Mouse (Mus musculus) heart, embryonic 13.5 days (tissue): ENCODE measurements around the gene Mgat2. TPM values are rescaled to one million over a fixed set of nuclear protein-coding genes. Genes with fewer than 3 reads are reported as not detected.
A peak's percentile ranks its signal among the peaks of the same experiment; 100 is the strongest.

Source experiments
- ATAC-seq: fragments of 200-750 bp; cut with Nextera tagmentation; 2 replicates; pipeline ENCODE4 v1.8.0; 2017; ENCODE audit warnings: moderate TSS enrichment; ENCODE audit not compliant: insufficient number of reproducible peaks, low FRiP score, low TSS enrichment; ENCODE audit errors: extremely low read depth
- H3K27ac ChIP-seq: fragments of 300-500 bp; sonication (generic); replicated peaks from 2 replicates; pipeline ENCODE4 v1.5.1; 2015; ENCODE audit warnings: moderate library complexity, mild to moderate bottlenecking, inconsistent platforms
- H3K27me3 ChIP-seq: fragments of 300-500 bp; sonication (generic); replicated peaks from 2 replicates; pipeline ENCODE4 v1.6.1; 2015; ENCODE audit warnings: mild to moderate bottlenecking, inconsistent platforms
- H3K36me3 ChIP-seq: fragments of 300-500 bp; sonication (generic); 2 replicates; pipeline ENCODE4 v1.6.1; 2015; ENCODE audit warnings: mild to moderate bottlenecking, inconsistent platforms
- H3K4me1 ChIP-seq: fragments of 300-500 bp; sonication (generic); 2 replicates; pipeline ENCODE4 v1.6.1; 2015; ENCODE audit warnings: inconsistent platforms
- H3K4me2 ChIP-seq: fragments of 300-500 bp; sonication (generic); 2 replicates; pipeline ENCODE4 v1.6.1; 2015; ENCODE audit warnings: inconsistent platforms, mild to moderate bottlenecking, moderate library complexity
- H3K4me3 ChIP-seq: fragments of 300-500 bp; sonication (generic); 2 replicates; pipeline ENCODE4 v1.5.1; 2015; ENCODE audit warnings: moderate library complexity, mild to moderate bottlenecking, inconsistent platforms
- H3K9ac ChIP-seq: fragments of 300-500 bp; sonication (generic); 2 replicates; pipeline ENCODE4 v1.6.1; 2015; ENCODE audit warnings: inconsistent platforms, mild to moderate bottlenecking, moderate library complexity
- H3K9me3 ChIP-seq: fragments of 300-500 bp; sonication (generic); 2 replicates; pipeline ENCODE4 v1.6.1; 2016; ENCODE audit warnings: inconsistent platforms
- WGBS: fragments of 180-500 bp; shearing (Covaris S2); methylation state at CpG from one replicate; pipeline ENCODE4 v1.1.7; 2015; ENCODE audit warnings: mixed read lengths; 5-methylcytosine and 5-hydroxymethylcytosine counted together
- polyA plus RNA-seq: library from polyadenylated mRNA; unstranded; fragments of >200 nt; fragmentation: Nextera tagmentation; extraction: Ambion mirVana; gene quantifications from 2 replicates; pipeline ENCODE4 v1.2.1, GENCODE M21; 2015

Gene Mgat2
- polyA plus RNA-seq, 1 experiment from 2014 or later = 36.5 TPM

GRCm38 (mm10) chr12:69198164-69198535 lies 14.2 kb downstream of the Mgat2 start, which contains the start of gene Dnaaf2:
Dnaaf2 (minus strand) TSS chr12:69198429.
- Histone ChIP-seq H3K9me3 (no peaks in the 10 kb centered on the region), H3K9ac (peak within 1 kb of the TSS; percentile 87), H3K4me3 (peak within 1 kb of the TSS; percentile 97), H3K4me2 (peak within 1 kb of the TSS; percentile 97), H3K36me3 (peaks cover 43% of the 10 kb centered on the region), H3K27ac (peak within 1 kb of the TSS; percentile 91), H3K27me3 (no peaks in the 10 kb centered on the region), H3K4me1 (peaks cover 28% of the 10 kb centered on the region)
- WGBS = under 1% methylated on average over 18 of the region's 18 CpGs
- 0 out of 2 replicates have a peak, but pooled peaks have one; percentile 10 for ATAC-seq

GRCm38 (mm10) chr12:69198985-69199384 lies 15.0 kb downstream of the Mgat2 start:
- H3K36me3 ChIP-seq = peaks cover 45% of the 10 kb centered on the region
- H3K9ac ChIP-seq = 0 out of 2 replicates have a peak overlapping the region, but pooled peaks have one; percentile 29
- H3K4me2 ChIP-seq = peak overlapping the region; percentile 97
- peaks cover 28% of the 10 kb centered on the region for H3K4me1 ChIP-seq
- ATAC-seq = no peak
- H3K4me3 ChIP-seq = 0 out of 2 replicates have a peak overlapping the region, but pooled peaks have one; percentile 97
- no peaks in the 10 kb centered on the region for H3K27me3 ChIP-seq
- H3K27ac ChIP-seq = no peak overlapping the region
- no peaks in the 10 kb centered on the region for H3K9me3 ChIP-seq

- H3K4me2 ChIP-seq = no peak within 1 kb of the TSS
- H3K9ac ChIP-seq = no peak within 1 kb of the TSS
- 85% methylated on average over 16 of the region's 16 CpGs for WGBS
- H3K9me3 ChIP-seq = no peaks in the 10 kb centered on the region
- H3K36me3 ChIP-seq = peaks cover 77% of the 10 kb centered on the region
- ATAC-seq = no peak
- H3K4me3 ChIP-seq = no peak within 1 kb of the TSS
- no peak within 1 kb of the TSS for H3K27ac ChIP-seq
- H3K27me3 ChIP-seq = no peaks in the 10 kb centered on the region
- peaks cover 5% of the 10 kb centered on the region for H3K4me1 ChIP-seq
Measured at GRCm38 (mm10) chr12:69204052-69204833, 20.3 kb downstream of the Mgat2 start, which contains the start of gene Gm49384. Gm49384 (minus strand) TSS chr12:69204267.

- 87% methylated on average over 8 of the region's 8 CpGs for WGBS
- H3K4me3 ChIP-seq = no peak overlapping the region
- no peak overlapping the region for H3K27ac ChIP-seq
- H3K36me3 ChIP-seq = peaks cover 77% of the 10 kb centered on the region
- no peaks in the 10 kb centered on the region for H3K27me3 ChIP-seq
- no peaks in the 10 kb centered on the region for H3K9me3 ChIP-seq
- no peak overlapping the region for H3K4me2 ChIP-seq
- H3K9ac ChIP-seq = no peak overlapping the region
- H3K4me1 ChIP-seq = no peaks in the 10 kb centered on the region
- ATAC-seq = no peak
Measured at GRCm38 (mm10) chr12:69207396-69207795, 23.4 kb downstream of the Mgat2 start.

- Histone ChIP-seq H3K4me1 (no peaks in the 10 kb centered on the region), H3K9ac (no peak overlapping the region), H3K4me2 (no peak overlapping the region), H3K36me3 (peaks cover 77% of the 10 kb centered on the region), H3K4me3 (no peak overlapping the region), H3K27ac (no peak overlapping the region), H3K27me3 (no peaks in the 10 kb centered on the region), H3K9me3 (no peaks in the 10 kb centered on the region)
- ATAC-seq = no peak
- 96% methylated on average over 7 of the region's 7 CpGs for WGBS
Measured at GRCm38 (mm10) chr12:69207926-69208325, 24.0 kb downstream of the Mgat2 start.

GRCm38 (mm10) chr12:69208520-69208919 lies 24.6 kb downstream of the Mgat2 start:
- Histone ChIP-seq H3K36me3 (peaks cover 78% of the 10 kb centered on the region), H3K4me3 (no peak overlapping the region), H3K27me3 (no peaks in the 10 kb centered on the region), H3K4me1 (no peaks in the 10 kb centered on the region), H3K9me3 (no peaks in the 10 kb centered on the region), H3K4me2 (no peak overlapping the region), H3K27ac (no peak overlapping the region), H3K9ac (no peak overlapping the region)
- WGBS = 90% methylated on average over 2 of the region's 2 CpGs
- ATAC-seq = no peak

GRCm38 (mm10) chr12:69210056-69210979 lies 26.4 kb downstream of the Mgat2 start:
- WGBS = 81% methylated on average over 18 of the region's 18 CpGs
- no peak for ATAC-seq
- H3K4me3 ChIP-seq = no peak overlapping the region
- H3K4me2 ChIP-seq = no peak overlapping the region
- H3K9ac ChIP-seq = no peak overlapping the region
- H3K9me3 ChIP-seq = no peaks in the 10 kb centered on the region
- H3K27me3 ChIP-seq = no peaks in the 10 kb centered on the region
- 0 out of 2 replicates have a peak overlapping the region, but pooled peaks have one; percentile 13 for H3K27ac ChIP-seq
- H3K36me3 ChIP-seq = peaks cover 88% of the 10 kb centered on the region
- H3K4me1 ChIP-seq = no peaks in the 10 kb centered on the region

GRCm38 (mm10) chr12:69211057-69211456 lies 27.1 kb downstream of the Mgat2 start:
- Histone ChIP-seq H3K4me2 (no peak overlapping the region), H3K4me3 (no peak overlapping the region), H3K9ac (no peak overlapping the region), H3K4me1 (no peaks in the 10 kb centered on the region), H3K27ac (0 out of 2 replicates have a peak overlapping the region, but pooled peaks have one; percentile 10), H3K9me3 (no peaks in the 10 kb centered on the region), H3K27me3 (no peaks in the 10 kb centered on the region), H3K36me3 (peaks cover 92% of the 10 kb centered on the region)
- 51% methylated on average over 5 of the region's 5 CpGs for WGBS
- no peak for ATAC-seq

GRCm38 (mm10) chr12:69213186-69213777 lies 29.3 kb downstream of the Mgat2 start:
- H3K9me3 ChIP-seq = no peaks in the 10 kb centered on the region
- H3K4me2 ChIP-seq = no peak overlapping the region
- no peaks in the 10 kb centered on the region for H3K27me3 ChIP-seq
- 87% methylated on average over 13 of the region's 13 CpGs for WGBS
- H3K4me1 ChIP-seq = no peaks in the 10 kb centered on the region
- no peak overlapping the region for H3K4me3 ChIP-seq
- H3K36me3 ChIP-seq = peaks cover 92% of the 10 kb centered on the region
- no peak for ATAC-seq
- H3K9ac ChIP-seq = no peak overlapping the region
- H3K27ac ChIP-seq = no peak overlapping the region

- H3K27me3 ChIP-seq = no peaks in the 10 kb centered on the region
- H3K4me3 ChIP-seq = no peak overlapping the region
- no peak overlapping the region for H3K4me2 ChIP-seq
- no peak overlapping the region for H3K9ac ChIP-seq
- H3K4me1 ChIP-seq = no peaks in the 10 kb centered on the region
- H3K27ac ChIP-seq = no peak overlapping the region
- ATAC-seq = no peak
- H3K9me3 ChIP-seq = no peaks in the 10 kb centered on the region
- 91% methylated on average over 7 of the region's 7 CpGs for WGBS
- H3K36me3 ChIP-seq = peaks cover 94% of the 10 kb centered on the region
Measured at GRCm38 (mm10) chr12:69214393-69214792, 30.4 kb downstream of the Mgat2 start.
